Mouse (Mus musculus) liver, postnatal 0 days (tissue): ENCODE data around the gene Mettl15. TPM values are rescaled to one million over a fixed set of nuclear protein-coding genes. Genes with fewer than 3 reads are reported as not detected.

Experiments
- ATAC-seq: fragments of 200-750 bp; cut with Nextera tagmentation; 2 replicates; pipeline ENCODE4 v1.8.0; 2017; ENCODE audit warnings: mild to moderate bottlenecking, moderate library complexity
- DNase-seq: peaks from one replicate; pipeline ENCODE4 v3.0.0-alpha.2; 2016
- H3K27ac ChIP-seq: fragments of 300-500 bp; sonication (generic); 2 replicates; pipeline ENCODE4 v1.5.1; 2014; ENCODE audit warnings: antibody characterized with exemption, moderate library complexity, mild to moderate bottlenecking, low read depth
- H3K27me3 ChIP-seq: fragments of 300-500 bp; sonication (generic); 2 replicates; pipeline ENCODE4 v1.6.1; 2014; ENCODE audit warnings: low read length, control low read depth, mixed read lengths; ENCODE audit not compliant: insufficient read depth
- H3K36me3 ChIP-seq: fragments of 300-500 bp; sonication (generic); replicated peaks from 2 replicates; pipeline ENCODE4 v1.6.1; 2014; ENCODE audit warnings: mild to moderate bottlenecking, control low read depth, low read length, moderate library complexity, mixed read lengths; ENCODE audit not compliant: insufficient read depth
- H3K4me1 ChIP-seq: fragments of 300-500 bp; sonication (generic); 2 replicates; pipeline ENCODE4 v1.6.1; 2014; ENCODE audit warnings: antibody characterized with exemption, mild to moderate bottlenecking, control low read depth; ENCODE audit not compliant: insufficient read depth
- H3K4me2 ChIP-seq: fragments of 300-500 bp; sonication (generic); 2 replicates; pipeline ENCODE4 v1.6.1; 2014; ENCODE audit warnings: low read depth, mild to moderate bottlenecking, low read length, moderate library complexity, mixed read lengths
- H3K4me3 ChIP-seq: fragments of 300-500 bp; sonication (generic); 2 replicates; pipeline ENCODE4 v1.5.1; 2014; ENCODE audit warnings: low read depth, low read length
- H3K9ac ChIP-seq: fragments of 300-500 bp; sonication (generic); replicated peaks from 2 replicates; pipeline ENCODE4 v1.6.1; 2014; ENCODE audit warnings: mild to moderate bottlenecking, moderate library complexity
- H3K9me3 ChIP-seq: fragments of 300-500 bp; sonication (generic); 2 replicates; pipeline ENCODE4 v1.6.1; 2016; ENCODE audit warnings: mild to moderate bottlenecking, control low read depth, low read length, mixed read lengths
- CTCF ChIP-seq: sonication (generic); IDR thresholded peaks from 2 replicates; pipeline ENCODE4 v1.5.1; 2016; ENCODE audit warnings: antibody characterized with exemption, low read depth
- EP300 ChIP-seq: IDR thresholded peaks from 2 replicates; pipeline ENCODE4 v1.6.1; 2016; ENCODE audit warnings: antibody characterized with exemption, low read depth, mild to moderate bottlenecking
- WGBS: fragments of 180-500 bp; shearing (Covaris S2); extraction: QIAGEN DNeasy Blood & Tissue Kit; methylation state at CpG from one replicate; pipeline ENCODE4 v1.1.7; 2014; ENCODE audit not compliant: insufficient replicate concordance; 5-methylcytosine and 5-hydroxymethylcytosine counted together
- microRNA-seq: library from miRNA; unstranded; fragments of <30 nt; microRNA quantifications from one replicate; pipeline ENCODE4, GENCODE M21; 2016
- polyA plus RNA-seq: library from polyadenylated mRNA; unstranded; fragments of >200 nt; fragmentation: Nextera tagmentation; extraction: Ambion mirVana; gene quantifications from 2 replicates; pipeline ENCODE4 v1.2.1, GENCODE M21; 2015

Mettl15 gene
- polyA plus RNA-seq, 1 experiment from 2014 or later: 4.1 TPM

DNA sequence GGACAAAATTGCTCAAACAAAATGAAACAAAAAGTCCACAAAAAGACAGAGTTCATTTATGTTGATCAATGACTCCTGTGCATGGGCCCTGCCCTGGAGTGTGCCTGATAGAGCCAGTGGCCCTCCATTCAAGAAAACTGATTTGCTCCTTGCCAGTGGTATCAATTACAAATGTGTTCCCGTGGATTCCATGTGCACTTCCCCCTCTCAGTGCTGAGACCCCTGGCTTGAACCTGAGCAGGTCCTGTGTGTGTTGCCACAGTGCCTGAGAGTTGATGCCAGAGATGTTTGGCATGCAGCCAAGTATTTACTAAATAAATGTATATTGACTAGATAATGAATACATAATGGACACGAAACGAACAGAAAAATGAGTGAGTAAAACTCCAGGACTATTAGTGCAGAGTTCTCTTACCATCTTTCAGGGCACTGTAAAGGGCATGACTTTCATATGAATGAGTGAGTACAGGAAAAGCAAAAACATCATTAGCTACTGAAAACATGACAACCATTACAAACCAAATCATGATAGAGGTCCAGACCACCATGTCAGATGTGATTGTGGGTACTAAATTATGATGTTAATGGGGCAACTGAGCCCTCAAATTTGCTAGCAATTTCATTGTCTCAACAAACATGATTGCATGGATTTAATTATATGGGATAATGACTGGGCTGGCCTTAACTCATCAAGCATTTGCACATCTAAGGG, 174.6 kb downstream of the Mettl15 start:
- ATAC-seq (no peak), DNase-seq (no peak)
- WGBS: 65% methylated on average over 3 of the region's 3 CpGs
- no peak for TF ChIP-seq EP300
- no peak for TF ChIP-seq CTCF
- no peaks in the 10 kb centered on the region for H3K9me3 ChIP-seq
- no peak overlapping the region for H3K4me3 ChIP-seq
- H3K9ac ChIP-seq: no peak overlapping the region
- no peak overlapping the region for H3K4me2 ChIP-seq
- no peak overlapping the region for H3K27ac ChIP-seq
- H3K36me3 ChIP-seq: no peaks in the 10 kb centered on the region
- H3K27me3 ChIP-seq: no peaks in the 10 kb centered on the region
- H3K4me1 ChIP-seq: no peaks in the 10 kb centered on the region

DNA sequence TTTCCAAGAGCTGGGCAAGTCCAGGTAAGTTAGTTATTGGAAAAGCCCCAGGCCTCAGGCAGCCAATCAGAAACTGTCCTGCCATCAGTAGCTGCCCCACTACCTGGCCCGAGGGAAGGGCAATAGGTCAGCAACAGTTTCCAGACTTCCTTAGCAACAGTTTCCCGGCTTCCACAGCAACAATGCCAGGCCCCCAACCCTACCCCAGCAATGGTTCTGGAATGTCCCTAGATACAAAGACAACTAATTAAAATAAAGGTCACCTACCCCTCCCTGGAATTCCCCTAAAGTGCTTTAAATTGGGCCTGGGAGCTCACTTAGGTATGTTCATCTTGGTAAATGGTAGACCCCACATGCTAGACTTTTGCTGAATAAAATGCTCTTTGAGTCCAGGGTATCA, 230.9 kb downstream of the Mettl15 start:
- H3K4me1 ChIP-seq: no peaks in the 10 kb centered on the region
- no peak for ATAC-seq
- no peak for DNase-seq
- H3K9me3 ChIP-seq: no peaks in the 10 kb centered on the region
- H3K36me3 ChIP-seq: no peaks in the 10 kb centered on the region
- no peak overlapping the region for H3K9ac ChIP-seq
- no peak overlapping the region for H3K4me3 ChIP-seq
- 50% methylated on average over 2 of the region's 2 CpGs for WGBS
- no peak overlapping the region for H3K27ac ChIP-seq
- no peak for TF ChIP-seq EP300
- TF ChIP-seq CTCF: no peak
- no peak overlapping the region for H3K4me2 ChIP-seq
- no peaks in the 10 kb centered on the region for H3K27me3 ChIP-seq

Small RNAs within 50 kb of the gene (microRNA-seq; reads per million reads assigned to microRNA genes)
- gene Gm24115: not detected

Other genes starting within 250 kb of the Mettl15 start
- 8.4 and 9.3 TPM in 2 replicates for gene Kif18a, start within 50 bp of the Mettl15 start, polyA plus RNA-seq